Mouse (Mus musculus): ENCODE data around the gene Map3k21. TPM values are rescaled to one million over a fixed set of nuclear protein-coding genes. Genes with fewer than 3 reads are reported as not detected.

Gene Map3k21
- polyA plus RNA-seq, 1 experiment from 2014 or later, result 0.11 TPM

DNA sequence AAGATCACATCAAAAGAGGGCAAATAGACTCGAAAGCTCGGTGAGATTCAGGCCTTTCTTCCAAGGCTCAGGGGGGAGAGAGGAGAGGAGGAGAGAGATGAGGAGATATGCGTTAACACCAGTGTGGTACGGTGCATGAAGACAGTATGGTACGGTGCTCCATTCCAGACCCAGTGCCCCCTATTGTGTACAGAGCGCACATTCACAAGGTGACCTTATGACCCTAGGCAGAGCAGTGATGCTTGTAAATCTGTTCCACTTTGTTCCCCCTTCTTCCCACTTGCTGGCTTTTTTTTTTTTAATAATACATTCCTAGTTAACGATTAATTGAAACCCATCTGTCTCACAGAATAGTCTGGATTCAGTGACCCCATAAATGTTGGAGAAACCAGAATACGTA, 9.3 kb downstream of the Map3k21 start:
- no peak overlapping the region for H3K27ac ChIP-seq
- peaks cover 18% of the 10 kb centered on the region for H3K4me1 ChIP-seq
- no peak overlapping the region for H3K4me3 ChIP-seq
- H3K9me3 ChIP-seq, result no peaks in the 10 kb centered on the region
- WGBS, result 50% methylated on average over 8 of the region's 8 CpGs
- H3K9ac ChIP-seq, result no peak overlapping the region
- H3K4me2 ChIP-seq (replicated peaks), result no peak overlapping the region
- H3K36me3 ChIP-seq, result no peaks in the 10 kb centered on the region
- peaks cover 13% of the 10 kb centered on the region; the same call in 1 of the 2 replicates for H3K27me3 ChIP-seq
- no peak for ATAC-seq (ENCODE audit: low FRiP score, low read depth)

GRCm38 (mm10) chr8:125920281-125920680, 10.0 kb downstream of the Map3k21 start:
- Histone ChIP-seq H3K36me3 (no peaks in the 10 kb centered on the region), H3K9ac (0 out of 2 replicates have a peak overlapping the region, but pooled peaks have one; percentile 20), H3K9me3 (no peaks in the 10 kb centered on the region), H3K4me2 (replicated peaks) (no peak overlapping the region; the same call in 1 of the 2 replicates), H3K27ac (peak overlapping the region; percentile 58; the same call in 1 of the 2 replicates), H3K4me1 (peaks cover 18% of the 10 kb centered on the region), H3K4me3 (no peak overlapping the region), H3K27me3 (peaks cover 7% of the 10 kb centered on the region; the same call in 1 of the 2 replicates)
- no peak for ATAC-seq (ENCODE audit: low FRiP score, low read depth)
- WGBS, result 67% methylated on average over 10 of the region's 10 CpGs

GRCm38 (mm10) chr8:125920761-125921160, 10.5 kb downstream of the Map3k21 start:
- peaks cover 4% of the 10 kb centered on the region; the same call in 1 of the 2 replicates for H3K27me3 ChIP-seq
- H3K27ac ChIP-seq, result peak overlapping the region; percentile 58; the same call in 1 of the 2 replicates
- peaks cover 18% of the 10 kb centered on the region for H3K4me1 ChIP-seq
- H3K36me3 ChIP-seq, result no peaks in the 10 kb centered on the region
- no peak overlapping the region; the same call in 1 of the 2 replicates for H3K4me2 ChIP-seq (replicated peaks)
- 65% methylated on average over 9 of the region's 9 CpGs for WGBS
- 0 out of 2 replicates have a peak overlapping the region, but pooled peaks have one; percentile 20 for H3K9ac ChIP-seq
- no peaks in the 10 kb centered on the region for H3K9me3 ChIP-seq
- H3K4me3 ChIP-seq, result no peak overlapping the region
- no peak for ATAC-seq (ENCODE audit: low FRiP score, low read depth)

- no peak overlapping the region for H3K4me2 ChIP-seq (replicated peaks)
- H3K36me3 ChIP-seq, result no peaks in the 10 kb centered on the region
- no peaks in the 10 kb centered on the region for H3K9me3 ChIP-seq
- WGBS, result 73% methylated on average over 3 of the region's 3 CpGs
- no peaks in the 10 kb centered on the region; the same call in 1 of the 2 replicates for H3K27me3 ChIP-seq
- no peak overlapping the region for H3K27ac ChIP-seq
- no peak for ATAC-seq (ENCODE audit: low FRiP score, low read depth)
- peaks cover 18% of the 10 kb centered on the region for H3K4me1 ChIP-seq
- H3K4me3 ChIP-seq, result no peak overlapping the region
- no peak overlapping the region for H3K9ac ChIP-seq
These were observed 12.1 kb downstream of the Map3k21 start for GRCm38 (mm10) chr8:125922333-125922732.

DNA sequence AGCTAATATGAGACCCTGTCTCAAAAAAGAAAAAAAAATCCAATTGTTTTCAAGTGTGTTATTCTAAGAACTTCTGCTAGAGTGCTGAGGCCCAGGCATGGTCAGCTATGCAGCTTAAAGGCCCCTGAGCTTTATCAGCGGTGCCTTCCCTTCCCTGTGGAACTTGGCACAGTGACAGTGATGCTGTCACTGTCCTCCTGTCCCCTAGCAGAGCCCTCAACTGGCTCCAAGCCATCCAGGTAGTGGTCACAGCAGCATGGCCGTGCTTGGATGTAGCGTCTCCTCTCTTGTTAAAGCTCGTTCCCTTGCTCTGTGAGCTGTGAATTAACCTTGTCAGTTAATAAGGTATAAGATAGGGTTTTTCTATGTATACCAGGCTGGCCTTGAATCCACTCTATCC, 16.4 kb downstream of the Map3k21 start:
- 88% methylated on average over 4 of the region's 4 CpGs for WGBS
- H3K4me2 ChIP-seq (replicated peaks), result no peak overlapping the region
- no peak overlapping the region for H3K9ac ChIP-seq
- no peak overlapping the region for H3K27ac ChIP-seq
- ATAC-seq (ENCODE audit: low FRiP score, low read depth), result no peak
- no peaks in the 10 kb centered on the region for H3K4me1 ChIP-seq
- no peaks in the 10 kb centered on the region for H3K9me3 ChIP-seq
- no peaks in the 10 kb centered on the region; the same call in 1 of the 2 replicates for H3K27me3 ChIP-seq
- no peaks in the 10 kb centered on the region for H3K36me3 ChIP-seq
- H3K4me3 ChIP-seq, result no peak overlapping the region

GRCm38 (mm10) chr8:125930276-125931046, 20.2 kb downstream of the Map3k21 start:
- H3K9me3 ChIP-seq, result no peaks in the 10 kb centered on the region
- WGBS, result 84% methylated on average over 11 of the region's 11 CpGs
- H3K4me1 ChIP-seq, result no peaks in the 10 kb centered on the region

GRCm38 (mm10) chr8:125931822-125932221, 21.6 kb downstream of the Map3k21 start:
- Histone ChIP-seq H3K36me3 (no peaks in the 10 kb centered on the region), H3K4me2 (replicated peaks) (no peak overlapping the region), H3K9ac (no peak overlapping the region), H3K4me1 (no peaks in the 10 kb centered on the region), H3K4me3 (no peak overlapping the region), H3K27me3 (no peaks in the 10 kb centered on the region), H3K27ac (no peak overlapping the region), H3K9me3 (no peaks in the 10 kb centered on the region)
- no peak for ATAC-seq (ENCODE audit: low FRiP score, low read depth)
- WGBS, result 93% methylated on average over 6 of the region's 6 CpGs

More at GRCm38 (mm10) chr8:125930276-125931046, 20.2 kb downstream of the Map3k21 start:
- Histone ChIP-seq H3K27me3 (no peaks in the 10 kb centered on the region; the same call in 1 of the 2 replicates), H3K4me2 (replicated peaks) (no peak overlapping the region), H3K36me3 (no peaks in the 10 kb centered on the region), H3K4me3 (no peak overlapping the region), H3K27ac (no peak overlapping the region), H3K9ac (no peak overlapping the region)
- no peak for ATAC-seq (ENCODE audit: low FRiP score, low read depth)

DNA sequence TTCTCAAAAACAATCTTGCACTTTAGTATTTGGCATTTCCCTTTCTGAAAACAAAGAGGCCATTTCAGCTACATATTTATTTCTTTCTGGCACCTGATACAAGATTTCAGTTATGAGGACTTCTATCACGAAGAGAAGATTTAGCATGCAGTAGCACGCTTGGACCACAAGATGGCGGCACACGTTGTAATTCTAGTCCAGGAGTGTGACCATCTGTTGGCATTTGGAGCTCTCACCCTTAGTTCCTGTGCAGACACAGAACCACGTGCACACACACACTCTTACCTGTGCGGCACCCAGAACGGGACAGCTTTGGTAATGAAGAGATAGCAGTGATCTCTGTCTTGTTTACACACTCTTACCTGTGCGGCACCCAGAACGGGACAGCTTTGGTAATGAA, 25.4 kb downstream of the Map3k21 start:
- H3K27me3 ChIP-seq, result no peaks in the 10 kb centered on the region
- no peaks in the 10 kb centered on the region for H3K4me1 ChIP-seq
- WGBS, result 41% methylated on average over 9 of the region's 9 CpGs
- peak; percentile 44; the same call in 1 of the 2 replicates for ATAC-seq (ENCODE audit: low FRiP score, low read depth)
- H3K4me3 ChIP-seq, result no peak overlapping the region
- no peak overlapping the region for H3K27ac ChIP-seq
- H3K9me3 ChIP-seq, result no peaks in the 10 kb centered on the region
- H3K4me2 ChIP-seq (replicated peaks), result no peak overlapping the region
- H3K36me3 ChIP-seq, result no peaks in the 10 kb centered on the region
- no peak overlapping the region for H3K9ac ChIP-seq

GRCm38 (mm10) chr8:125944511-125944910, 34.3 kb downstream of the Map3k21 start:
- no peak for ATAC-seq (ENCODE audit: low FRiP score, low read depth)
- H3K9ac ChIP-seq, result no peak overlapping the region
- H3K4me3 ChIP-seq, result no peak overlapping the region
- 0 out of 2 replicates have a peak, but pooled peaks cover 3% of the 10 kb centered on the region for H3K27me3 ChIP-seq
- H3K4me1 ChIP-seq, result no peaks in the 10 kb centered on the region
- H3K4me2 ChIP-seq (replicated peaks), result no peak overlapping the region
- WGBS, result 74% methylated on average over 4 of the region's 4 CpGs
- no peaks in the 10 kb centered on the region for H3K9me3 ChIP-seq
- H3K27ac ChIP-seq, result no peak overlapping the region
- no peaks in the 10 kb centered on the region for H3K36me3 ChIP-seq

DNA sequence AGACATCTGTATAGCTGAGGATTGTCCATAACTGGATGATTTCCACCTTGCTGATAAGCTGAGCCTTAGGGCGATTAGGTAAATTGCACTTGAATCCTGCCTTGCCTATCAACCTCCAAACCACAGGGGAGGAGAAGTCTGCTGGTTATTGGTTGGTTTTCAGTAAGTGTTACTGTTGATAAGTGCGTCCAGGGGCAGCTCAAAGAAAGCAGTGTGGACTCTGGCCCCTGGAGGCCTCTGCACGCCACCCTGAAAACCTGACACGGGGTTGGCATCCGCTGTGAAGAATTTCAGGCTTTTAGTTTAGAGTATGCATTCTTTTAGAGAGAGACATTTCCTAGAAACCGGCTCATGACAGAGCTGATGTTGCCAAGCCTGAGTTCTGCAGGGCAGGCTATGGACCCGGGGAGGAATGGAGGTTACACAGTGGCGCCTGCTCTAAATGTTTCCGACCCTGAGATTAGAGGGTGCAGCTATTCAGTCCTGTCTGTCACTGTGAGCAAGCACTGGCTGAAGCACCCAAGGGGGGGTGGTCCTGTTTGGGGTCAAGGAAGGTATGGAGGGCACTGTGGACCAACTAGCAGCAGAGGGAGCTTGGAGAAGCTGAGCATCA, 38.6 kb downstream of the Map3k21 start:
- no peak overlapping the region for H3K4me2 ChIP-seq (replicated peaks)
- no peak for ATAC-seq (ENCODE audit: low FRiP score, low read depth)
- 87% methylated on average over 9 of the region's 9 CpGs for WGBS

DNA sequence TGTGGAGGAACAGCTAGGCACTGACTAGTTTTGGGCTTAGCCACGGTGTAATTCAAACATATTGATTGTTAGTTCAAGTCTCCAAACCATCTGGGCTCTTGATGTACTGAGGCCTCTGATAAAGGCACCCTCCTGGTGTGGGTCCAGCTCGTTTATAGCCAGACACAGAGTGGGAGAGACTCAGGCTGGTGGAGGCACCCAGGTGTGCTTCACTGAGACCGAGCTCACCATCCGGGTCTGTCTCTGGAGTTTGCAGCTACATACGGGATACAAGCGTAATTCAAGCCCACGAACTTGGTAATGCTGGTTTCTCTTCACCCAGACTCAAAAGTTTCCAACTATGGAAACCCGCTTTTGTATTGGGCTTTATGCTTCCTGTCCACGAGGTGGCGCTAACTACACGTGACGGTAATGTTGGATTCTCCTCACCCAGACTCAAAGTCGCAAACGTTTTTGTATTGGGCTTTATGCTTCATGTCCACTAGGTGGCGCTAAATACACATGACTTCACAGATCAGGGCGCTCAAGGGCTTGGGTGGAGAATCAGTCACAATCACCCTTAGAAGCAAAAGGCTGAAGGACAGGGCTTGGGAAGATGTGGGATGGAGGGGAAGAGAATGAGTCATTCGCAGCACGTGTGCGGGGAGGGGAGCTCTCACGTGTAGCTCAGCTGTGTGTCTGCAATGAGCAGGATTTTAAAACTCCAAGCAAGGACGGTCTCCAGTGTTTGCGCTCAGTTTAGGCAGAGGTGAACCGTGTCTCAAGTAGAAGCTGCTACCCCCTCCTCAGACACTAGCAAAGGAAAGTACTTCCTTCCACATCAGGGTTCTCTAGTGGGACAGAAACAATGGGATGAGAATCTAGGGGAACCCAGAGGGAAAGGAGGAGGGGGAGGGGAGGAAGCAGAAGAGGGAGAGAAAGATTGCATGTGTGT, 40.0 kb downstream of the Map3k21 start:
- Histone ChIP-seq H3K4me3 (no peak overlapping the region), H3K27me3 (peaks cover 17% of the 10 kb centered on the region), H3K9ac (no peak overlapping the region), H3K4me2 (replicated peaks) (no peak overlapping the region), H3K9me3 (no peaks in the 10 kb centered on the region), H3K27ac (no peak overlapping the region), H3K36me3 (no peaks in the 10 kb centered on the region), H3K4me1 (0 out of 2 replicates have a peak, but pooled peaks cover 2% of the 10 kb centered on the region)
- ATAC-seq (ENCODE audit: low FRiP score, low read depth), result peak; percentile 88
- WGBS, result 23% methylated on average over 23 of the region's 23 CpGs

More for the DNA sequence above, 38.6 kb downstream of the Map3k21 start:
- Histone ChIP-seq H3K9me3 (no peaks in the 10 kb centered on the region), H3K4me1 (no peaks in the 10 kb centered on the region), H3K36me3 (no peaks in the 10 kb centered on the region), H3K27ac (no peak overlapping the region), H3K4me3 (no peak overlapping the region), H3K27me3 (peaks cover 13% of the 10 kb centered on the region), H3K9ac (no peak overlapping the region)
